Mouse (Mus musculus) mature B cell (primary cell): Measurements from ENCODE around the gene Tmem171.

ENCODE experiments used
- in situ Hi-C: fragments of 300-500 bp; cut with MboI; formaldehyde crosslinking; loops from 2 replicates; pipeline ENCODE4 v1.14.3; 2019

Tmem171 gene

DNA sequence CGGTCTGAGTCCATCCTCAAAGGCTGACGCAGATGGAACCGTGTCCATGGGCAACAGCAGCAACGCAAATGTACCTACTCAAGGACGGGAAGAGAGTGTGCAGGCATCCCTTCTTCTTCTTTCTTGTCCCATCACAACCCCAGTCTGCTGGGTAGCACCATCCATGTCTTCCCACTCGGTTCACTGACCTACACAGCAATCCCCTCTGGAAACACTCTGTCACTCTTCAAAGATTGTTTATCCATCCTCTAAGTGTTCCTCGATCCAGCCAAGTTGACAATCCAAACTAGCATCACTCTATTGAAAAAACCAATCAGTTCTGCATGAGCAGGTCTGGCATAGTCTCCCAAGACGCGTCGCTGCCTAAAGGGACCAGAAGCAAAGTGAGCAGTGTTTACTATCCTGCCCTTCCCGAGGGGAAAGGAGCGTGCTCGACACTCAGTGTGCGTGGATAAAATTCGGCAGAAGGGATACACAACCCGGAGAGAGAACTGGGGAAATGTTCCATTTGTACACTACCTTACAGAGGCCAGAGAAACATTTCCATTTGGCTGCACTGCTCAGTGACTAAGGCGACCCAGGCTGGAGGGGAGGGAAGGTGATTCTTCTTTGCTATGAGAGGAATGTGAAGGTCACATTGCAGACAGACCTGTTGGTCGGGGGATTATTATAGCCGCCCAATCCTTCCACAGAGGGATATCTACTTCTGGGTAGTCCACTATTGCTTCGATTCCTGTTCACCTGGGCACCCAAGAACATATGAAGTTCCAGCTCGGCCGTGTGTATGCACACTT, 46.7 kb downstream of the Tmem171 start:
- in situ Hi-C loops: no loop called here

- in situ Hi-C loops: no loop called here
These were observed 56.0 kb downstream of the Tmem171 start for GRCm38 (mm10) chr13:98638507-98639166.

DNA sequence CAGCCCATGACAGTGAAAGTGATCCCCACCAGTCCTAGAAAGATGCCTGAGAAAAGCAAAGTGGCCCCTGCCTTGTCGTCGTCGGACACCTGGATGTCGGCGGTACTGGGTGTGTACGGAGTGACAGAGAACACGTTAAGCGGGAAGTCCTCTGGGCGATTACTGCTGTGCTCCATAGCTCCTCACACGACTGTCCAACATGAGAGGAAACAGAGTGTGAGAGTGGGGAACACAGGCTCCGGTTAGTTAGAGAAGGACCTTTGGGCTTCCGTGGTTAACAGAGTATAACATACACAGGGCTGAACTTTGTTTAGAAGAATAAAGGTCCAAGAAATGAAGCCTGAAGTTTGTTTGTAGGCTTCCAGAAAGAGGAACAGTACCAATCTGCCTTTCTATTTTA, 57.5 kb downstream of the Tmem171 start, which contains the start of gene Tmem174:
TSS of gene Tmem174 (minus strand) at position 266 of the 400 bp plus-strand sequence.
- in situ Hi-C loops: no loop called here

DNA sequence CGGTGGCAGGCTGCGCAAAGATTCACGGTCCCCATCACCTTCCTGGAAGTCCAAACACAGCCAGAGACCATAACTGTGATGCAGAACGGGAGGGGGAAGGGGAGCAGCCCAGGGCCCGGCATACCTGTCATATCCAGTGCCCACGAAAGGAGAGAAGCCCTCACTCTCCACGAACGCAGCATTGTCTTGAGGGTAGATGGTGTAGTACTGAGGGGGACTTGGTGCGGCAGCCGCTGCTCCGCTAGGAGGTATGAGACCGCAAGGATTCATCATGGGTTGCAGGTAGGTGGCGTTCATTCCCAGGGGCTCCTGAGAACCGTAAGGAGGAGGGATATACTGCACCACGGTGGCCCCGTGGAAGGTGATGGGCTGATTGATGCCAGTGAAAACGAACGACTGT, 58.1 kb downstream of the Tmem171 start:
- in situ Hi-C loops: no loop called here
